Mouse (Mus musculus): Measurements from ENCODE around the gene Tifab. TPM values are rescaled to one million over a fixed set of nuclear protein-coding genes. Genes with fewer than 3 reads are reported as not detected.

Gene Tifab
- total and polyA plus RNA-seq, 2 experiments: 1.1 to 1.9 TPM

DNA sequence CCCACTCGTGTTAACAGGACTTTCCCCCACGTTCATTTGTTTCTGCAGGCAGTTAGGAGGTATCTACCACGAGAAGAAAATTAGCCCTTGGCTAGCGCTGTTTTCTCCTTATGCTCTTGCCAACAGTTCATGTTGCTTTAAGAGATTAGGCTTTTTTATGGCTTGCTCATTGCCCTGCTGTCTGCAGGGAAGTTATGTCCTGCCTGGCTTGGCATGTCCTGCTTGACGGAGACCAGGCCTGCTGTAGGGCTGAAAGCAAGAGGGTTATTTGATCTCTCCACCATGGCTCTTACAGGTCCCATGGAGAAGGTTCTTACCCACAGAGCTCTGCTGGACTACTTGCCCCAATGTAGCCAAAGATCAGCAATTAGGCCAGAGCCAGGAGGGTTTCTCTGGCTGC is 23.6 kb downstream of the Tifab start:
- Histone ChIP-seq H3K27ac (replicated peaks; ENCODE audit: insufficient read depth, low read depth, low read length) (no peak overlapping the region), H3K79me2 (ENCODE audit: control insufficient read depth, insufficient read depth, low read length) (no peaks in the 10 kb centered on the region), H3K36me3 (ENCODE audit: control insufficient read depth, insufficient read depth, low read length) (no peaks in the 10 kb centered on the region), H3K4me1 (ENCODE audit: control insufficient read depth, insufficient read depth, low read length) (no peaks in the 10 kb centered on the region), H3K4me3 (ENCODE audit: insufficient read depth, low read depth, low read length) (no peak overlapping the region), H3K27me3 (ENCODE audit: control insufficient read depth, insufficient read depth, low read length) (no peaks in the 10 kb centered on the region), H3K9ac (ENCODE audit: low read depth, low read length) (no peak overlapping the region)
- TF ChIP-seq CTCF (IDR thresholded peaks at IDR 0.05; ENCODE audit: low read depth, low read length) (no peak), POLR2A (IDR thresholded peaks at IDR 0.05; ENCODE audit: extremely low read depth, insufficient read depth, low read length) (no peak)
- WGBS: 70% methylated on average over 5 of the region's 5 CpGs
- no peak for DNase-seq (ENCODE audit: extremely low read depth, low read depth, low spot score)

DNA sequence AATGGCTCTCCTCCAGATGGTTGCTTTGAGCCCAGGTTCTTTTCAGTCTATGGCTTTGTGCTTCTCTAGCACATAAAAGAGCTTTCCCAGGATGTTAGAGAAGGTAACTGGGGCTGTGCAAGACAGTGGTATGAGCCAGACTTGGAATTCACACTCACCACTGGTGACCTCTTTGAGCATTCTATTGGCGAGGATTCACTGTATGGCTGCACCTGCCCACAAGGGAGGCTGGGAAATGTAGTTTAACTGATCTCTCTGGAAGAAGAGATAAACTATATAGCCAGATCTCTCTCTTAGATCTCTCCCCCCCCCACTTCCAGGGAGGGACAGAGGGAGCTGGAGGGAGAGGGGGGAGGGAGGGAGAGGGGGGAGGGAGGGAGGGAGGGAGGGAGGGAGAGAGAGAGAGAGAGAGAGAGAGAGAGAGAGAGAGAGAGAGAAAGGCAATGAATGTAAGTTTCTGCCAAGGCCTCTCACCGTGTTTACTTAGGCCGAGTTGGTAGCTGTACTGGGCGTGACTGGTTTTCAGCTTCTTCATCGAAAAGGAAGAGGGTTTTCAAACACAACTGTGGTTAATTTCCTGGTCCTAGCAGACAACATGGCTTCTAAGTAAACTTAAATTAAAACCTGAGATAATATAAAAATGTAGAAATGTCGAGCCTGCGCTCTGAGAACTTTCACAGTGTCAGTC is 25.8 kb downstream of the Tifab start:
- Histone ChIP-seq H3K27ac (replicated peaks; ENCODE audit: insufficient read depth, low read depth, low read length) (no peak overlapping the region), H3K9ac (ENCODE audit: low read depth, low read length) (no peak overlapping the region), H3K4me3 (ENCODE audit: insufficient read depth, low read depth, low read length) (no peak overlapping the region), H3K4me1 (ENCODE audit: control insufficient read depth, insufficient read depth, low read length) (no peaks in the 10 kb centered on the region), H3K36me3 (ENCODE audit: control insufficient read depth, insufficient read depth, low read length) (no peaks in the 10 kb centered on the region), H3K79me2 (ENCODE audit: control insufficient read depth, insufficient read depth, low read length) (no peaks in the 10 kb centered on the region), H3K27me3 (ENCODE audit: control insufficient read depth, insufficient read depth, low read length) (no peaks in the 10 kb centered on the region)
- no peak for DNase-seq (ENCODE audit: extremely low read depth, low read depth, low spot score)
- no peak for TF ChIP-seq POLR2A (IDR thresholded peaks at IDR 0.05; ENCODE audit: extremely low read depth, insufficient read depth, low read length)
- TF ChIP-seq CTCF (IDR thresholded peaks at IDR 0.05; ENCODE audit: low read depth, low read length): no peak
- WGBS: 50% methylated on average over 7 of the region's 7 CpGs

DNA sequence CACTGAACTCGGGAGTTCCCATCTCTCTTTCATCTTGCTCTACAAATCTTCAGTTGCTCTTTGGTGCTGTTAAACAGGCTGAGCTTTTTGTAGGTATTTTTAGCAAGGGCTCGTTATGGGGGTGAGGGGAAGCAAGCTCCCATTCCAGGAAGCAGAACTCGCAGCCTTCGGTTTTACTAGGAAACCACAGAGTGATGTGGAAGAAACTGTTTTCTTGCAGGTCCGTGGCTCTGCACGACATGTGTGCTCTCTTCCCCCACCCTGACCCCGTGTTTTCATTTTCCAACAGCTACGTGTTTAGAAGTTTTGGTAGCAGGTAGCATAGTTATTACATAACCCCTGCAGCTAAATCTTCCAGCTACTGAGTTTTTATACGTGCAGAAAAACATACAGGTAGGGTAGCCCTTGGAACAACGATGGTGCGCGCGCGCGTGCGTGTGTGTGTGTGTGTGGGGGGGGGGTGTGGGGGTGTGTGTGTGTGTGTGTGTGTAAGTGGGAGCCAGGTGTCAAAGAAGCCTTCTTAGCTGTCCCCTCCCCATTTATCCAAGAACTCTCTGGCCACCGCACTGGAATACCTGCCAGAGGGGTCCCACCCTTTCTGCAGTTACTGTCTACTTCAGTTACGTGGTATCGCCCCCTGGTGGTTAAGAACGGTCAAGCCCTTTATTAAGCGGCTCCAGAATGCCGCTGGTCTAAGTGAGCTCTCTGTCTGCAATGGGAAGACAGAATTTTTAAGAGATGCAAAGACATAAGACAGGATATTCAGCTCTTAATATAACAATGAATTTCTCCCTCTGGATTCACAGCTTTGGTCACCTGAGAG is 27.1 kb downstream of the Tifab start:
- WGBS: 45% methylated on average over 22 of the region's 22 CpGs

DNA sequence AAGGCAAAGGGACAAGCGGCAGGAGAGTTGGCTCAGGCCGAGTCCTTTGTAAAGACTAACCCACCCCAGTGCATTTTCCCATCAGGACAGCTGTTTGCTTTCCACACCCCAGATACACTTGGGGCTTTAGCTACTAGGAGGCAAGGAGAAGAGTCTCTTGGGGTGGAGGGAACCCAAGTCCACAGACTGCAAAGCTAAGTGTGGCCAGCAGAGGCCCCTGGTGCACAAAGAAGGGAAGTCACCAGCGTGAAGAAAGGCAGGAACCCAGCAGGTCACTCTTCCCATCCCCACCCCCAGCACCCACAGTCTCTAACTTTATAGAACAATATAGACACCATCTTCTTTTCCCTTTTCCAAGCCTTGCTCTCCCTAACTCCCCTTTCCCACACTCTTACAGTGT is 33.2 kb downstream of the Tifab start:
- 57% methylated on average over 3 of the region's 3 CpGs for WGBS
- no peak overlapping the region for H3K4me3 ChIP-seq (ENCODE audit: insufficient read depth, low read depth, low read length)
- H3K9ac ChIP-seq (ENCODE audit: low read depth, low read length): no peak overlapping the region
- H3K27me3 ChIP-seq (ENCODE audit: control insufficient read depth, insufficient read depth, low read length): no peaks in the 10 kb centered on the region
- no peak overlapping the region for H3K27ac ChIP-seq (replicated peaks; ENCODE audit: insufficient read depth, low read depth, low read length)
- no peaks in the 10 kb centered on the region for H3K79me2 ChIP-seq (ENCODE audit: control insufficient read depth, insufficient read depth, low read length)
- DNase-seq (ENCODE audit: extremely low read depth, low read depth, low spot score): no peak
- no peaks in the 10 kb centered on the region for H3K36me3 ChIP-seq (ENCODE audit: control insufficient read depth, insufficient read depth, low read length)
- H3K4me1 ChIP-seq (ENCODE audit: control insufficient read depth, insufficient read depth, low read length): no peaks in the 10 kb centered on the region
- no peak for TF ChIP-seq POLR2A (IDR thresholded peaks at IDR 0.05; ENCODE audit: extremely low read depth, insufficient read depth, low read length)
- TF ChIP-seq CTCF (IDR thresholded peaks at IDR 0.05; ENCODE audit: low read depth, low read length): peak; percentile 38

More for the DNA sequence above, 27.1 kb downstream of the Tifab start:
- no peak overlapping the region for H3K9ac ChIP-seq (ENCODE audit: low read depth, low read length)
- no peak overlapping the region for H3K4me3 ChIP-seq (ENCODE audit: insufficient read depth, low read depth, low read length)
- H3K27me3 ChIP-seq (ENCODE audit: control insufficient read depth, insufficient read depth, low read length): no peaks in the 10 kb centered on the region
- H3K27ac ChIP-seq (replicated peaks; ENCODE audit: insufficient read depth, low read depth, low read length): no peak overlapping the region
- H3K36me3 ChIP-seq (ENCODE audit: control insufficient read depth, insufficient read depth, low read length): no peaks in the 10 kb centered on the region
- H3K79me2 ChIP-seq (ENCODE audit: control insufficient read depth, insufficient read depth, low read length): no peaks in the 10 kb centered on the region
- no peaks in the 10 kb centered on the region for H3K4me1 ChIP-seq (ENCODE audit: control insufficient read depth, insufficient read depth, low read length)
- TF ChIP-seq POLR2A (IDR thresholded peaks at IDR 0.05; ENCODE audit: extremely low read depth, insufficient read depth, low read length): no peak
- TF ChIP-seq CTCF (IDR thresholded peaks at IDR 0.05; ENCODE audit: low read depth, low read length): peak; percentile 46; the same call in 1 of the 2 replicates
- peak; percentile 50 for DNase-seq (ENCODE audit: extremely low read depth, low read depth, low spot score)

DNA sequence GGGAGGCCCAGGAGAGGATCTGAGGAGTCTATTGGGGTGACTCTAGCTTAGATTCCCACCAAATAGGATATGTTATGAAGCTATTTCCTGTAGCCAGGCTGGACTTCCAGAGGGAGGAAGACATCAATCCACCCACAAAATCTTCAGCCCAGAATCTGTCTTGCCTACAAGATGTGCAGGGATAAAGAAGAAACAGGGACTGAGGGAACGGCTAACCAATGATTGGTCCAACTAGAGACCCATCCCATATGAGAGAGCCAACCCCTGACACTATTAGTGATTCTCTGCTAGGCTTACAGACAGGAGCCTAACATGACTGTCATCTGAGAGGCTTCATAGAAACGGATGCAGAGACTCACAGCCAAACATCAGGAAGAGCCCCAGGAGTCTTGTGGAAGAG is 34.7 kb downstream of the Tifab start:
- no peak overlapping the region for H3K27ac ChIP-seq (replicated peaks; ENCODE audit: insufficient read depth, low read depth, low read length)
- DNase-seq (ENCODE audit: extremely low read depth, low read depth, low spot score): no peak
- H3K4me1 ChIP-seq (ENCODE audit: control insufficient read depth, insufficient read depth, low read length): no peaks in the 10 kb centered on the region
- H3K36me3 ChIP-seq (ENCODE audit: control insufficient read depth, insufficient read depth, low read length): no peaks in the 10 kb centered on the region
- H3K4me3 ChIP-seq (ENCODE audit: insufficient read depth, low read depth, low read length): no peak overlapping the region
- H3K79me2 ChIP-seq (ENCODE audit: control insufficient read depth, insufficient read depth, low read length): no peaks in the 10 kb centered on the region
- 83% methylated on average over 2 of the region's 2 CpGs for WGBS
- H3K9ac ChIP-seq (ENCODE audit: low read depth, low read length): no peak overlapping the region
- TF ChIP-seq POLR2A (IDR thresholded peaks at IDR 0.05; ENCODE audit: extremely low read depth, insufficient read depth, low read length) (no peak), CTCF (IDR thresholded peaks at IDR 0.05; ENCODE audit: low read depth, low read length) (no peak)
- no peaks in the 10 kb centered on the region for H3K27me3 ChIP-seq (ENCODE audit: control insufficient read depth, insufficient read depth, low read length)

DNA sequence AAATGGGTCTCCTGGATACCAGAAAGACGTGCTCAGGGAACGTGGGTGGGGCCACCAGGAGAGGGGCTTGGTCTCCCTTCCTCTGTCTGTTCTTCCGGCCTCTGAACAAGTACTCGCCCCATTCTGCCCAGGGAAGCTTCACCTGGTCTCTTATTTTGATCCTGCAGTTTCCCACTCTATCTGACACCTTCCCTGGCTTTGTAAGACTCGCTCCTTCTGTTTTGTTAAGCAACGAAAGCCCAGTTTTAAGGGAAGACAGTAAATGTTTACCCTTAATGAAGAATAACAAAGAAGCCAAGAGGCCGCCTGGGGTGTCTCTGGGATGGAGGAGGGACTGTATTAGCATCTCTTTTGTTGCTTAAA is 35.6 kb downstream of the Tifab start:
- TF ChIP-seq CTCF (IDR thresholded peaks at IDR 0.05; ENCODE audit: low read depth, low read length) (no peak), POLR2A (IDR thresholded peaks at IDR 0.05; ENCODE audit: extremely low read depth, insufficient read depth, low read length) (no peak)
- Histone ChIP-seq H3K27ac (replicated peaks; ENCODE audit: insufficient read depth, low read depth, low read length) (no peak overlapping the region), H3K79me2 (ENCODE audit: control insufficient read depth, insufficient read depth, low read length) (no peaks in the 10 kb centered on the region), H3K4me1 (ENCODE audit: control insufficient read depth, insufficient read depth, low read length) (no peaks in the 10 kb centered on the region), H3K27me3 (ENCODE audit: control insufficient read depth, insufficient read depth, low read length) (no peaks in the 10 kb centered on the region), H3K4me3 (ENCODE audit: insufficient read depth, low read depth, low read length) (no peak overlapping the region), H3K36me3 (ENCODE audit: control insufficient read depth, insufficient read depth, low read length) (no peaks in the 10 kb centered on the region), H3K9ac (ENCODE audit: low read depth, low read length) (no peak overlapping the region)
- WGBS: 72% methylated on average over 7 of the region's 7 CpGs
- no peak for DNase-seq (ENCODE audit: extremely low read depth, low read depth, low spot score)

Measured in liver, adult 2 months (tissue).